In the genomic region with DNA sequence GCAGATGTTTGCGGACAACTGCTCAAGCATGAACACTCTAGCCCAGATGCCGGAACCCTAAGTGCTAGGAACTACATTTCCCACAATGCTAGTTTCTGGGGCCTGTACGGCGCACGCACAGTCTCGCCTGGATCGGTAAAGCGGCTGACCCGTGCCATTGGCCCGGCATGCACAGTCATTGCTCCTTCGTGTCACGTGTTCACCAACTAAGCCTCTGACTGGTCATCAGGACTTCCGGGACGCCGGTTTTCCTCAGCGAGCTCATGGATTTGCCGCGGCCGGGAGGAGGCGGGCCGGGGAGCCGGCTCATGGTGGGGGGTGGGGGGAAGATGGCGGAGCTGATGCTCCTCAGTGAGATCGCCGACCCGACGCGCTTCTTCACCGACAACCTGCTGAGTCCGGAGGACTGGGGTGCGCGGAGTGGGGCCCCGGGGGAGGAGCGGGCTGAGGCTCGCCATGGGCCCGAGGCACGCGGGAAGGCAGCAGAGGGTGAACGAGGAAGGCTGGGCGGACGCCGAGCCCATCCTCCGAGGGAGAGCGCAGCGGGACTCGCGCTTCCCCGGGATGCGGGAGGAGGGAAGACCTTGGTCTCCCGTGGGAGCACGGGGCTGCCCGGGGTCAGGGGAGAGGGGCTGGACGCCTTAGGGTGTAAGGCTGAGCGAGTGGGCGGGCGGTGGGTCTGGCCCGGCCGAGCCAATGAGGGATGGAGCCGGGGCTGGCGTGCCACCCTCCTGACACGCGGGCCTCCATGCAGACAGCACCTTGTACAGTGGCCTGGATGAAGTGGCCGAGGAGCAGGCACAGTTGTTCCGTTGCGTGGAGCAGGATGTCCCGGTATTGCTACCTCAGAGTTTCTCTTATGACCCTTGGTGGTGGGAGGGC, we compare ENCODE assay signal across 8 mouse cellular contexts. TPM values are rescaled to one million over a fixed set of nuclear protein-coding genes. Genes with fewer than 3 reads are reported as not detected.
A peak's percentile ranks its signal among the peaks of the same experiment; 100 is the strongest.
DNase-seq lines count a peak whose midpoint lies in the region; ATAC-seq and TF ChIP-seq lines count a peak whose summit lies in the region.

A gene (plus strand): TSS at position 241 of the 882 bp plus-strand sequence.

- TF ChIP-seq CTCF in E14TG2a.4 (conservative IDR thresholded peaks at IDR 0.05; ENCODE audit: low read length): no peak
- TF ChIP-seq CTCF in heart, postnatal 0 days (IDR thresholded peaks at IDR 0.05; ENCODE audit: low read depth): no peak
- no peak for TF ChIP-seq CTCF in testis, adult 2 months (IDR thresholded peaks at IDR 0.05; ENCODE audit: control insufficient read depth, insufficient read depth, insufficient replicate concordance, low read depth, low read length)

- H3K27me3 ChIP-seq in E14TG2a.4 (ENCODE audit: insufficient read depth, low read length): no peaks in the 10 kb centered on the region
- H3K27me3 ChIP-seq in forebrain, embryonic 12.5 days: no peaks in the 10 kb centered on the region
- H3K27me3 ChIP-seq in heart, postnatal 0 days (ENCODE audit: control insufficient read depth, insufficient read depth, low read length): no peaks in the 10 kb centered on the region
- H3K27me3 ChIP-seq in liver, embryonic 16.5 days (ENCODE audit: control insufficient read depth, insufficient read depth, low read depth, low read length): no peaks in the 10 kb centered on the region
- H3K27me3 ChIP-seq in neural tube, embryonic 13.5 days: no peaks in the 10 kb centered on the region
- no peaks in the 10 kb centered on the region for H3K27me3 ChIP-seq in testis, adult 2 months (ENCODE audit: control insufficient read depth, insufficient read depth, low read length)

- WGBS in forebrain, embryonic 12.5 days: 2% methylated on average over 66 of the region's 66 CpGs
- under 1% methylated on average over 66 of the region's 66 CpGs for WGBS in heart, postnatal 0 days
- under 1% methylated on average over 65 of the region's 66 CpGs for WGBS in liver, embryonic 16.5 days (ENCODE audit: insufficient replicate concordance)
- WGBS in neural tube, embryonic 13.5 days: under 1% methylated on average over 66 of the region's 66 CpGs

- H3K27ac ChIP-seq in forebrain, embryonic 12.5 days: peak within 1 kb of the TSS; percentile 54
- H3K27ac ChIP-seq in heart, postnatal 0 days (ENCODE audit: low read depth): peak within 1 kb of the TSS; percentile 77
- peak within 1 kb of the TSS; percentile 68 for H3K27ac ChIP-seq in liver, embryonic 16.5 days (ENCODE audit: low read length)
- H3K27ac ChIP-seq in neural tube, embryonic 13.5 days (replicated peaks): peak within 1 kb of the TSS; percentile 83
- H3K27ac ChIP-seq in testis, adult 2 months (ENCODE audit: control insufficient read depth, insufficient read depth, low read depth, low read length): peak within 1 kb of the TSS; percentile 79

- H3K36me3 ChIP-seq in E14TG2a.4 (ENCODE audit: insufficient read depth, low read length): peaks cover 46% of the 10 kb centered on the region
- H3K36me3 ChIP-seq in forebrain, embryonic 12.5 days (replicated peaks): peaks cover 38% of the 10 kb centered on the region
- H3K36me3 ChIP-seq in heart, postnatal 0 days (replicated peaks; ENCODE audit: control insufficient read depth, insufficient read depth, low read length): peaks cover 25% of the 10 kb centered on the region
- H3K36me3 ChIP-seq in liver, embryonic 16.5 days (ENCODE audit: control insufficient read depth, insufficient read depth): peaks cover 6% of the 10 kb centered on the region
- peaks cover 34% of the 10 kb centered on the region for H3K36me3 ChIP-seq in neural tube, embryonic 13.5 days
- peaks cover 7% of the 10 kb centered on the region for H3K36me3 ChIP-seq in testis, adult 2 months (ENCODE audit: control insufficient read depth, insufficient read depth, low read length)

- DNase-seq in c-Kit-positive CD71-positive TER-119-positive erythroid progenitor cells, embryonic 14.5 days (ENCODE audit: low spot score): peak; percentile 96
- DNase-seq in heart, postnatal 0 days (ENCODE audit: low spot score): peak; percentile 100
- DNase-seq in kidney, postnatal 4 days: peak; percentile 94 to 97

- H3K4me3 ChIP-seq in E14TG2a.4 (replicated peaks; ENCODE audit: low read length): peak within 1 kb of the TSS; percentile 100
- H3K4me3 ChIP-seq in forebrain, embryonic 12.5 days (replicated peaks): peak within 1 kb of the TSS; percentile 88
- peak within 1 kb of the TSS; percentile 89 for H3K4me3 ChIP-seq in heart, postnatal 0 days (ENCODE audit: low read depth, low read length)
- H3K4me3 ChIP-seq in liver, embryonic 16.5 days (ENCODE audit: low read depth, low read length): peak within 1 kb of the TSS; percentile 95
- H3K4me3 ChIP-seq in neural tube, embryonic 13.5 days: peak within 1 kb of the TSS; percentile 98
- peak within 1 kb of the TSS; percentile 95 for H3K4me3 ChIP-seq in testis, adult 2 months (ENCODE audit: control insufficient read depth, low read depth, low read length)

- H3K4me1 ChIP-seq in E14TG2a.4 (replicated peaks; ENCODE audit: low read depth, low read length): peaks cover 61% of the 10 kb centered on the region
- H3K4me1 ChIP-seq in forebrain, embryonic 12.5 days: peaks cover 32% of the 10 kb centered on the region
- H3K4me1 ChIP-seq in heart, postnatal 0 days (ENCODE audit: control insufficient read depth, insufficient read depth): peaks cover 21% of the 10 kb centered on the region
- H3K4me1 ChIP-seq in liver, embryonic 16.5 days (ENCODE audit: control insufficient read depth, low read depth, low read length): peaks cover 31% of the 10 kb centered on the region
- peaks cover 35% of the 10 kb centered on the region for H3K4me1 ChIP-seq in neural tube, embryonic 13.5 days (replicated peaks)
- peaks cover 21% of the 10 kb centered on the region for H3K4me1 ChIP-seq in testis, adult 2 months (ENCODE audit: control insufficient read depth, insufficient read depth, low read length)

- peak within 1 kb of the TSS; percentile 89 for H3K9ac ChIP-seq in forebrain, embryonic 12.5 days
- peak within 1 kb of the TSS; percentile 74 for H3K9ac ChIP-seq in heart, postnatal 0 days (replicated peaks; ENCODE audit: low read depth, low read length)
- H3K9ac ChIP-seq in liver, embryonic 16.5 days (ENCODE audit: low read depth, low read length): peak within 1 kb of the TSS; percentile 84
- H3K9ac ChIP-seq in neural tube, embryonic 13.5 days: peak within 1 kb of the TSS; percentile 92

- no peaks in the 10 kb centered on the region for H3K9me3 ChIP-seq in E14TG2a.4 (ENCODE audit: low read length)
- H3K9me3 ChIP-seq in forebrain, embryonic 12.5 days: no peaks in the 10 kb centered on the region
- H3K9me3 ChIP-seq in heart, postnatal 0 days (replicated peaks; ENCODE audit: control insufficient read depth, low read length): no peaks in the 10 kb centered on the region
- no peaks in the 10 kb centered on the region for H3K9me3 ChIP-seq in liver, embryonic 16.5 days (replicated peaks; ENCODE audit: control insufficient read depth, low read length)
- no peaks in the 10 kb centered on the region for H3K9me3 ChIP-seq in neural tube, embryonic 13.5 days

- ATAC-seq in forebrain, embryonic 12.5 days (ENCODE audit: low FRiP score): peak; percentile 96
- peak; percentile 96 for ATAC-seq in heart, postnatal 0 days (ENCODE audit: insufficient read depth, low read depth)
- peak; percentile 97 for ATAC-seq in liver, embryonic 16.5 days (ENCODE audit: low read depth)
- peak; percentile 96 for ATAC-seq in neural tube, embryonic 13.5 days (ENCODE audit: low read depth)

- no peak for TF ChIP-seq EP300 in heart, postnatal 0 days (IDR thresholded peaks at IDR 0.05; ENCODE audit: low read depth)

- TF ChIP-seq POLR2A in testis, adult 2 months (IDR thresholded peaks at IDR 0.05; ENCODE audit: control insufficient read depth, low read depth, low read length): peak; percentile 25; the same call in 1 of the 2 replicates

- peak within 1 kb of the TSS; percentile 91 for H3K4me2 ChIP-seq in forebrain, embryonic 12.5 days
- H3K4me2 ChIP-seq in heart, postnatal 0 days (ENCODE audit: low read depth, low read length): peak within 1 kb of the TSS; percentile 79
- peak within 1 kb of the TSS; percentile 87 for H3K4me2 ChIP-seq in liver, embryonic 16.5 days (ENCODE audit: low read depth, low read length)
- peak within 1 kb of the TSS; percentile 95 for H3K4me2 ChIP-seq in neural tube, embryonic 13.5 days

RNA-seq across cellular contexts. Expression of the gene that starts here (rescaled TPM):
- 107 and 109 TPM in 2 replicates for polyA plus RNA-seq in forebrain, embryonic 12.5 days (2016; fragmentation: Nextera tagmentation; extraction: Ambion mirVana)
- 15.8 and 16.6 TPM in 2 replicates for total RNA-seq in heart, postnatal 0 days (2014; rRNA removed; ENCODE audit: low replicate concordance)
- 22.5 and 24.3 TPM in 2 replicates for polyA plus RNA-seq in heart, postnatal 0 days (2015; fragmentation: Nextera tagmentation; extraction: Ambion mirVana)
- polyA plus RNA-seq in liver, embryonic 16.5 days (2015; fragmentation: Nextera tagmentation; extraction: Ambion mirVana): 17.7 and 17.8 TPM in 2 replicates
- 106 TPM in 2 replicates for polyA plus RNA-seq in neural tube, embryonic 13.5 days (2015; fragmentation: Nextera tagmentation; extraction: Ambion mirVana)
- 27.9 and 28.4 TPM in 2 replicates for polyA plus RNA-seq in testis, adult 2 months (2012; rRNA removed)

Comparison
In these comparisons a context has a peak if more than half of its experiments do, and no peak if none do; other contexts are left out.
1. Peak in every context shown above with its lines: DNase-seq, ATAC-seq, H3K4me3 ChIP-seq and H3K27ac ChIP-seq.